Mouse (Mus musculus) E14TG2a.4 (cell line): Measurements from ENCODE around the gene H1foo.

Experiments used
- CTCF ChIP-seq: conservative IDR thresholded peaks from 2 replicates; pipeline ENCODE4 v1.5.1; 2014; ENCODE audit warnings: low read length
- POU5F1 ChIP-seq: IDR thresholded peaks from 2 replicates; pipeline ENCODE4 v1.6.1; 2014; ENCODE audit warnings: low read length, borderline replicate concordance

DNA sequence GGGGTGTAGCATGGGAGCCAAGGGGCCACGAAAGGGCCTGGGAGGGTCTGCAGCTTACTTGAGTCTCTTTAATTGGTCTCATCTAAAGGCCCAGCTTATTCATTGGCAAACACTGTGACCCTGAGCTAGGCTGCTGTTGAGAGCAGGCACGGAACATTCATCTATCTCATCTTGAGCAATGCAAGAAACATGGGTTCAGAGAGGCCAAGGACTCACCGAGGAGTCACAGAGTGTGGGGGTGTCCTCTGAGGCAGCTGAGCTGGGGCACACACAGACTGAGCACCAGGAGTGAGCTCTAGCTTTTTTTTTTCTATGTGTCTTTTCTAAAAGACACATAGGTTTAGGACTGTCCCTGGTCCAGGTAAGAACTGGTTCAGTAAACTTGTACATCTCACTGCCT is 12.3 kb upstream of the H1foo start:
- TF ChIP-seq CTCF: no peak
- no peak for TF ChIP-seq POU5F1
